Mouse (Mus musculus): ENCODE measurements around the gene Fxyd2.

DNA sequence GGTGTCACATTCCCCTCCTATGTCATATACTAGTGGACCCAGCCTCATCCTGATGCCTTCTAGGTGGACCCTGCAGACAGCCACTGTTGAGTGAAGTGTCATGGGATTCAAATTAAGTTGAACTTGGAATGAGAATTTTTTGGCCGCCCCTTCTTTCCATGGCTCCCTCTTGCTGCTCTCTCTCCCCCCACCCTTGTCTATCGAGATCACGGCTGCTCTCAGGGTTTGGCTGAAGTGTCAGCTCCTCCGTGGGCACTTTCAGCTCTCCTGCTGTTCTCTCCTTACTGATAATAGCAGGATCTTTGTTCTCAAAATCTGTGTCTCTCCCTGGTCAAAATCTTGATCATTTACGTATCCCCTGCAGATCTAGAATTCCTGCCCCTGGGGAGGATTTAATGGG lies 16.6 kb upstream of the Fxyd2 start:
- TF ChIP-seq CTCF (IDR thresholded peaks at IDR 0.05; ENCODE audit: borderline replicate concordance, insufficient read depth, low read depth, low read length) (no peak), POLR2A (IDR thresholded peaks at IDR 0.05; ENCODE audit: borderline replicate concordance, insufficient read depth, low read length) (no peak)
